Mouse (Mus musculus) lung, postnatal 0 days (tissue): Measurements from ENCODE around the gene Gpsm3. TPM values are rescaled to one million over a fixed set of nuclear protein-coding genes. Genes with fewer than 3 reads are reported as not detected.
A peak's percentile ranks its signal among the peaks of the same experiment; 100 is the strongest.

Experiments
- ATAC-seq: fragments of 200-750 bp; cut with Nextera tagmentation; 2 replicates; pipeline ENCODE4 v1.8.0; 2017; ENCODE audit warnings: moderate library complexity
- DNase-seq: peaks from one replicate; pipeline ENCODE4 v3.0.0-alpha.2; 2016; ENCODE audit warnings: low spot score
- H3K27ac ChIP-seq: fragments of 300-500 bp; sonication (generic); 2 replicates; pipeline ENCODE4 v1.5.1; 2014; ENCODE audit warnings: antibody characterized with exemption, mild to moderate bottlenecking, low read length, mixed read lengths
- H3K27me3 ChIP-seq: fragments of 300-500 bp; sonication (generic); replicated peaks from 2 replicates; pipeline ENCODE4 v1.6.1; 2014; ENCODE audit warnings: low read length, mixed read lengths; ENCODE audit not compliant: insufficient read depth
- H3K36me3 ChIP-seq: fragments of 300-500 bp; sonication (generic); 2 replicates; pipeline ENCODE4 v1.6.1; 2014; ENCODE audit warnings: low read length, mixed read lengths; ENCODE audit not compliant: insufficient read depth
- H3K4me1 ChIP-seq: fragments of 300-500 bp; sonication (generic); 2 replicates; pipeline ENCODE4 v1.6.1; 2014; ENCODE audit warnings: antibody characterized with exemption, low read depth, low read length, mixed read lengths; ENCODE audit not compliant: insufficient read depth
- H3K4me2 ChIP-seq: fragments of 300-500 bp; sonication (generic); replicated peaks from 2 replicates; pipeline ENCODE4 v1.6.1; 2014; ENCODE audit warnings: low read depth, mild to moderate bottlenecking, low read length, moderate library complexity, mixed read lengths
- H3K4me3 ChIP-seq: fragments of 300-500 bp; sonication (generic); 2 replicates; pipeline ENCODE4 v1.5.1; 2014; ENCODE audit warnings: low read depth, low read length
- H3K9ac ChIP-seq: fragments of 300-500 bp; sonication (generic); replicated peaks from 2 replicates; pipeline ENCODE4 v1.6.1; 2014; ENCODE audit warnings: low read depth, mild to moderate bottlenecking
- H3K9me3 ChIP-seq: fragments of 300-500 bp; sonication (generic); 2 replicates; pipeline ENCODE4 v1.6.1; 2016; ENCODE audit warnings: low read length, mixed read lengths
- CTCF ChIP-seq: IDR thresholded peaks from 2 replicates; pipeline ENCODE4 v1.5.1; 2016; ENCODE audit warnings: antibody characterized with exemption, mild to moderate bottlenecking
- EP300 ChIP-seq: IDR thresholded peaks from 2 replicates; pipeline ENCODE4 v1.6.1; 2016; ENCODE audit warnings: antibody characterized with exemption, mild to moderate bottlenecking, control low read depth
- WGBS: fragments of 180-500 bp; shearing (Covaris S2); extraction: QIAGEN DNeasy Blood & Tissue Kit; methylation state at CpG from one replicate; pipeline ENCODE4 v1.1.7; 2014; 5-methylcytosine and 5-hydroxymethylcytosine counted together
- polyA plus RNA-seq: library from polyadenylated mRNA; unstranded; fragments of >200 nt; fragmentation: Nextera tagmentation; extraction: Ambion mirVana; gene quantifications from 2 replicates; pipeline ENCODE4 v1.2.1, GENCODE M21; 2015

The Gpsm3 gene
- polyA plus RNA-seq, 1 experiment from 2014 or later, result 41.0 TPM

GRCm38 (mm10) chr17:34556406-34556805 is 33.2 kb upstream of the Gpsm3 start:
- no peak for TF ChIP-seq EP300
- no peak for TF ChIP-seq CTCF
- 71% methylated on average over 8 of the region's 8 CpGs for WGBS
- no peaks in the 10 kb centered on the region for H3K36me3 ChIP-seq
- no peaks in the 10 kb centered on the region for H3K9me3 ChIP-seq
- no peak overlapping the region for H3K4me2 ChIP-seq
- DNase-seq (no peak), ATAC-seq (no peak)
- no peak overlapping the region for H3K4me3 ChIP-seq
- no peak overlapping the region for H3K27ac ChIP-seq
- no peaks in the 10 kb centered on the region for H3K27me3 ChIP-seq
- no peak overlapping the region for H3K9ac ChIP-seq
- H3K4me1 ChIP-seq, result no peaks in the 10 kb centered on the region

DNA sequence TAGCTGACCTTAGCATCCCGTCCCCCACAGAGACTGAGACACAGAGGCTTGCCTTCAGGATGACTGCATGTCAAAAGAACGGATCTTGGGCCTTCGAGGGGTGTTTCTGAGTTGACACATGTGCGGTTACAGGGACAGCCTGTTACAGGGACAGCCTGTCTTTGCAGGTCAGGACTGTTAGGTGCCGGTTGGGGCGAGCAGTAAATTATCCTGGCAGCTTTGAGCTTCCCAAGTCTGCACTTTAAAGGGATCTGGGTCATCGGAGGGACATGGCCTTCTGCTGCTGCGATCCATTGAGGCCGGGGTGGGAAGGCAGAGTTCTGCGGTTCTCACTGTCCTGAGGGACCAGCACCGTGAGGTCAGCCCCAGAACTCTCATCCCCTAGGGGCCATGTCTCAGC is 32.2 kb upstream of the Gpsm3 start:
- no peaks in the 10 kb centered on the region for H3K36me3 ChIP-seq
- no peak overlapping the region for H3K9ac ChIP-seq
- H3K9me3 ChIP-seq, result no peaks in the 10 kb centered on the region
- H3K4me3 ChIP-seq, result no peak overlapping the region
- no peak for DNase-seq
- H3K4me1 ChIP-seq, result no peaks in the 10 kb centered on the region
- WGBS, result 58% methylated on average over 11 of the region's 11 CpGs
- no peaks in the 10 kb centered on the region for H3K27me3 ChIP-seq
- ATAC-seq, result no peak
- no peak for TF ChIP-seq EP300
- no peak for TF ChIP-seq CTCF
- H3K4me2 ChIP-seq, result no peak overlapping the region
- H3K27ac ChIP-seq, result peak overlapping the region; percentile 54

DNA sequence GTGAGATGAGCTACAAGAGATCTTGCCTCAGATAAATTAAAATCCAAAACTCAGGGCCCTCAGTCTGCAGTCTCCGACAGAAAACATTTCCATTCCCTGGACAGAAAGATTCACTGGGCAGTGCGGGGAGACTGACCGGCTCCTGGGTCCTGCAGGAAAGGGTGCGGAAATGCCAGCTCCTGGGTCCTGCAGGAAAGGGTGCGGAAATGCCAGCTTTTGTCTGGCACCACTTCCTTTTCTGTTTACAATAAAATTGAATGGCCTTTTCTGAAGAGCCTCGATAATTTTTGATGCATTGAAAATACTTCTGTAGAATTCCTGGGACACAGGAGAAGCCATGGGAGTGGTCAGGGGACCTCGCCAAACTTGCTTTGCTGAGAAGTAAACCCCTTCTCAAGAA is 30.5 kb upstream of the Gpsm3 start:
- Histone ChIP-seq H3K4me1 (no peaks in the 10 kb centered on the region), H3K27me3 (no peaks in the 10 kb centered on the region), H3K9me3 (no peaks in the 10 kb centered on the region), H3K36me3 (no peaks in the 10 kb centered on the region), H3K4me3 (no peak overlapping the region), H3K9ac (no peak overlapping the region), H3K27ac (peak overlapping the region; percentile 22), H3K4me2 (no peak overlapping the region)
- peak; percentile 79 for TF ChIP-seq EP300
- no peak for TF ChIP-seq CTCF
- WGBS, result 48% methylated on average over 7 of the region's 7 CpGs
- DNase-seq, result peak; percentile 24
- 0 out of 2 replicates have a peak, but pooled peaks have one; percentile 17 for ATAC-seq

DNA sequence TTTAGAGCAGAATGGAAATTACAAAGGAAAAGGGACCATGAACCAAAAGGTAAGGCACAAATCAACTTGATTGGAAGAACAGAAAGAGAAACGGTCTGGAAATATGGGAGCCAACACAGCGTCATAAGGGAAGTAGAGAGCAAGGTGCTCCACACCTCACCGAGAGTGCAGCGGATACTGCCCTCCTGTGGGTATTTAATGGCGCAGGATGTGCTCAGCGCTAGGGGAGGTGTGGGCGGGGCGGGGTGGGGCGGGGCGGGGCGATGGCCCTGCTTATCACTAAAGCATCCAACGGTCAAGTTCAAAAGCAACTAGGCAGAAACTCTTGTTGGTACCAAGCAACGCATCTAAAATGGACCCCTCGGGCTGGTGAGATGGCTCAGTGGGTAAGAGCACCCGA is 29.7 kb upstream of the Gpsm3 start:
- H3K9ac ChIP-seq, result no peak overlapping the region
- no peak for ATAC-seq

DNA sequence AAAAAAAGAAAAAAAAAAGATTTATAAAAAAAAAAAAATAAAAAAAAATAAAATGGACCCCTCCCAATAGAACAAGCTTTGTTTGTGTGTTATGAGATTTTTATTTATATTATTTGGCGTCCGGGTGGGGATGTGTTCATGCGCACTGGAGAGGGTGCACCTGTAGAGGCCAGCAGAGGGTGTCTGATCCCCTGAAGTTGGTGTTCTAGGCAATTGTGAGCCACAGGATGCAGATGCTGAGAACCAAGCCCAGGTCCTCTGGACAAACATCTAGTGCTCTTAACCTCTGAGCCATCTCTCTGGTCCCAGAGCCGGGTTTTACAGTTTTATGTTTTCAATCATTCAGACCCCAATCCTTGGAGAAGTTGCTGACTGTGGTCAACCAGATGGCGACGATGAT is 29.2 kb upstream of the Gpsm3 start:
- Histone ChIP-seq H3K9me3 (no peaks in the 10 kb centered on the region), H3K36me3 (no peaks in the 10 kb centered on the region)

More for the DNA sequence above, 29.7 kb upstream of the Gpsm3 start:
- Histone ChIP-seq H3K4me3 (no peak overlapping the region), H3K4me1 (no peaks in the 10 kb centered on the region), H3K4me2 (no peak overlapping the region), H3K9me3 (no peaks in the 10 kb centered on the region), H3K36me3 (no peaks in the 10 kb centered on the region), H3K27ac (peak overlapping the region; percentile 22; the same call in 1 of the 2 replicates), H3K27me3 (no peaks in the 10 kb centered on the region)
- TF ChIP-seq EP300 (no peak), CTCF (peak; percentile 45)
- no peak for DNase-seq
- WGBS, result 28% methylated on average over 15 of the region's 15 CpGs

GRCm38 (mm10) chr17:34561200-34561599 is 28.4 kb upstream of the Gpsm3 start:
- Histone ChIP-seq H3K4me1 (no peaks in the 10 kb centered on the region), H3K4me3 (no peak overlapping the region), H3K27me3 (no peaks in the 10 kb centered on the region), H3K36me3 (no peaks in the 10 kb centered on the region), H3K4me2 (no peak overlapping the region; the same call in 1 of the 2 replicates), H3K9me3 (no peaks in the 10 kb centered on the region), H3K27ac (peak overlapping the region; percentile 54), H3K9ac (no peak overlapping the region)
- ATAC-seq (no peak), DNase-seq (peak; percentile 36)
- WGBS, result 36% methylated on average over 8 of the region's 8 CpGs
- TF ChIP-seq EP300 (no peak), CTCF (no peak)

More for the DNA sequence above, 29.2 kb upstream of the Gpsm3 start:
- Histone ChIP-seq H3K9ac (no peak overlapping the region), H3K4me2 (no peak overlapping the region), H3K27me3 (no peaks in the 10 kb centered on the region), H3K4me3 (no peak overlapping the region), H3K4me1 (no peaks in the 10 kb centered on the region), H3K27ac (peak overlapping the region; percentile 54)
- DNase-seq (no peak), ATAC-seq (no peak)
- TF ChIP-seq CTCF (peak; percentile 10; the same call in 1 of the 2 replicates), EP300 (no peak)
- WGBS, result 91% methylated on average over 6 of the region's 6 CpGs

DNA sequence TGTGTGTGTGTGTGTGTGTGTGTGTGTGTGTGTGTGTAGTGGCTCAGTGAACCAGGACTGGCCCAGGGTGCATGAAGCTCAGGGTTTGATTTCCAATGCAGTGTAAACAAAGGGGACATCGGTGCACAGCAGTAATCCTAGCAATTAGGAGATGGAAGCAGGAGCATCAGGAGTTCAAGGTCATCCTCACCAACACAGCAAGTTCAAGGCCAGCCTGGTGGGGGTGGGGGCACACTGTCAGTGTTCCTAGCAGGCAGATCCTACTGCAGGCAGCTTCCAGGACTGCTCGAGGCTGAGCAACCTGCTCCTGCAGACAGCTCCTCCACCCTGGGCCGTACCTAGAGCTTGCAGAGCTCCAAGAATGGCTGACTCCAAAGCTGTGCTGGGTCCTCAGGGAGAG is 27.0 kb upstream of the Gpsm3 start:
- Histone ChIP-seq H3K4me2 (no peak overlapping the region), H3K4me1 (no peaks in the 10 kb centered on the region), H3K9me3 (no peaks in the 10 kb centered on the region), H3K4me3 (no peak overlapping the region), H3K36me3 (no peaks in the 10 kb centered on the region), H3K27ac (no peak overlapping the region), H3K27me3 (no peaks in the 10 kb centered on the region), H3K9ac (no peak overlapping the region)
- DNase-seq (no peak), ATAC-seq (no peak)
- WGBS, result 55% methylated on average over 3 of the region's 3 CpGs
- no peak for TF ChIP-seq CTCF
- no peak for TF ChIP-seq EP300
